Mouse (Mus musculus): ENCODE measurements around the gene Tmem200a.

The Tmem200a gene

DNA sequence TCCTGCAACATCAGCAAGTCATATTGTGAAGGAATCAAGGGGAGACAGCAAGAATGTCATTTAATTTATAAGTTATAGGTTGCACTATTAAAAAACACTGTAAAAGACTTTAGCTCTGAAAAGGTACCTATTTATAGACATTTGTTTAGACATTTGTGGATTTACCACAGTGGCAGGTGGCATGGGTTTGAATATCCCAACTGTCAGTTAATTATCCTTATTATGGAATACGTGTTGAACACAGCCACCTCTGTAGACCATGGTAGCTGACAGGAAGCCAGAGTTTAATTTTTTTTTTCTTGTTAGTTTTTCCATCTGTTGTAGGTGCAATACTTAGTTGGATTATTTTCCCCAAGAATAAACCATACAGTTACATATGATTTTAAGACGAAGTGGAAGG is 194.3 kb downstream of the Tmem200a start:
- no peak for DNase-seq (ENCODE audit: extremely low spot score)

DNA sequence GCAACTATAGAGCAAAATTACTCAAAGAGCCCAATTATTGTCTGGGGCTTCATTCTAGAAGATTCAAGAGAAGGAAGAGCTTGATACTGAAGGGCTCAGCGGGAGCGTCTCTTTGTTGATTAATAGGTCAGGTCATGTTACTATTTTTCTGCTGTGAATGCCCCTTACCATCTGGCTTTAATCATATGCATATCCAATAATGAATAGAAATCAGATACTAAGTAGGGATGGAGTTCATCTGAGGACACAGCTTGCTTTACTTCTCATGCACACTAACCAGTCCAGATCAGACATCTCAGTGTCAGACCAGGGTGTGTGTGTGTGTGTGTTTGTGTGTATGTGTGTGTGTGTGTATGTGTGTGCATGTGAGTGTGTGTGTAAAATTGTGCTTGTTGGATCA is 201.1 kb downstream of the Tmem200a start:
- no peak for DNase-seq (ENCODE audit: extremely low spot score)

DNA sequence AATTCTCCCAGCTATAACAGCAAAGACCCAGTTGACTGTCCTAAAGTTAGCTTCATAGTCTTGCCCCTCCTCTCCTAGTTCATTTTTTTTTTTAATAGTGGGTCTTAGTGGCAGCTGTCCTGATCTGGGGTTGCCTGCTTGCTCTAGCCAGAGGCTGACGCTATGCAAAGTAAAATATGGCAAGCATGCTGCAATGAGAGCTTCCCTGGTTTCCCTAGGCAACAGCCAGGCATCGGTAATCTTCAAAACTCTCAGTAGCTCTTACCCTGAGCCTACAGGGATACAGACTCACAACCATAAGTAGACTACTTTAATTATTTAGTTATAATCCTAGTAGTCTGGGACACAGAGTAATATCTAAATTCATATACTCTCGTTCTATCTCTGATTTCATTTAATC is 202.0 kb downstream of the Tmem200a start:
- DNase-seq (ENCODE audit: extremely low spot score): no peak

DNA sequence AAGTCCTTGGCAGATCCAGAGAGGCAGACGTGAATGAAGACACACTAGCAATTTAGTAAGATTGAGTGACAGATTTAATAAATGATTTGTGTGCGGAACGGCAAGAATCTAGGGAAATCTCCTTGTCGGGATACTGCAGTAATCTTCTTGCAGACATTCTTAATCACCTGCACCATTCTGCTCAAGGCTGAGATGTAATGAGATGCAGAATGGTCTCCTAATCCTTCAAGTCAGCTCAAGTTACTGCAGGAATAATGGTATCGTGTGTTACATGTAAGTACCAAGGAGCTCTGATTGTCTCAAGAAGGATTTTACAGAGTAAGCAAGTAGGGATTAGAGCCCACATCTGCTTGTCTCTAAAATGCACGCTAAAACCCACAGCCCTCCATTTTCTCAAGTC is 210.1 kb downstream of the Tmem200a start:
- no peak for DNase-seq (ENCODE audit: extremely low spot score)

Data from embryo, embryonic 9.5 days (tissue).